Mouse (Mus musculus) heart, embryonic 14.5 days (tissue): ENCODE measurements around the gene Rapgef2. TPM values are rescaled to one million over a fixed set of nuclear protein-coding genes. Genes with fewer than 3 reads are reported as not detected.

Experiments
- ATAC-seq: fragments of 200-750 bp; cut with Nextera tagmentation; 2 replicates; pipeline ENCODE4 v1.8.0; 2017; ENCODE audit warnings: low read depth, moderate TSS enrichment; ENCODE audit not compliant: insufficient number of reproducible peaks, insufficient read depth, low FRiP score
- H3K27ac ChIP-seq, 2 experiments: fragments of 200-500 bp in 1 of 2; fragments of 300-500 bp in 1 of 2; sonication (generic) in 1 of 2; replicated peaks in 1 of 2; 2 replicates each; pipeline ENCODE4 v1.5.1; 2012 to 2014; ENCODE audit warnings: low read depth in 2 of 2, low read length in 2 of 2, control low read depth in 1 of 2, mild to moderate bottlenecking in 1 of 2, mixed read lengths in 1 of 2; ENCODE audit not compliant: control insufficient read depth in 1 of 2, insufficient read depth in 1 of 2
- H3K27me3 ChIP-seq: fragments of 300-500 bp; sonication (generic); 2 replicates; pipeline ENCODE4 v1.6.1; 2014; ENCODE audit warnings: mild to moderate bottlenecking, low read length, control low read depth; ENCODE audit not compliant: control insufficient read depth, insufficient read depth
- H3K36me3 ChIP-seq: fragments of 300-500 bp; sonication (generic); 2 replicates; pipeline ENCODE4 v1.6.1; 2014; ENCODE audit warnings: mild to moderate bottlenecking, control low read depth, low read length, mixed read lengths; ENCODE audit not compliant: control insufficient read depth, insufficient read depth
- H3K4me1 ChIP-seq, 2 experiments: fragments of 200-500 bp in 1 of 2; fragments of 300-500 bp in 1 of 2; sonication (generic) in 1 of 2; 2 replicates each; pipeline ENCODE4 v1.6.1; 2012 to 2014; ENCODE audit warnings: low read length in 2 of 2, control low read depth in 1 of 2, mixed read lengths in 1 of 2; ENCODE audit not compliant: control insufficient read depth in 2 of 2, insufficient read depth in 2 of 2
- H3K4me2 ChIP-seq: fragments of 300-500 bp; sonication (generic); 2 replicates; pipeline ENCODE4 v1.6.1; 2014; ENCODE audit warnings: mild to moderate bottlenecking, low read length
- H3K4me3 ChIP-seq, 2 experiments: fragments of 200-500 bp in 1 of 2; fragments of 300-500 bp in 1 of 2; sonication (generic) in 1 of 2; 2 replicates each; pipeline ENCODE4 v1.5.1; 2012 to 2014; ENCODE audit warnings: low read length in 2 of 2, mild to moderate bottlenecking in 2 of 2, control low read depth in 1 of 2, low read depth in 1 of 2, moderate library complexity in 1 of 2; ENCODE audit not compliant: control insufficient read depth in 1 of 2, insufficient read depth in 1 of 2
- H3K9ac ChIP-seq: fragments of 300-500 bp; sonication (generic); 2 replicates; pipeline ENCODE4 v1.6.1; 2014; ENCODE audit warnings: mild to moderate bottlenecking, low read length
- H3K9me3 ChIP-seq: fragments of 300-500 bp; sonication (generic); 2 replicates; pipeline ENCODE4 v1.6.1; 2016; ENCODE audit warnings: low read length, control low read depth; ENCODE audit not compliant: control insufficient read depth
- WGBS: fragments of 180-500 bp; shearing (Covaris S2); extraction: QIAGEN DNeasy Blood & Tissue Kit; methylation state at CpG from one replicate; pipeline ENCODE4 v1.1.7; 2014; 5-methylcytosine and 5-hydroxymethylcytosine counted together
- polyA plus RNA-seq: library from polyadenylated mRNA; unstranded; fragments of >200 nt; fragmentation: Nextera tagmentation; extraction: Ambion mirVana; gene quantifications from 2 replicates; pipeline ENCODE4 v1.2.1, GENCODE M21; 2014

The Rapgef2 gene
- polyA plus RNA-seq, 1 experiment from 2014 or later: 7.3 TPM

DNA sequence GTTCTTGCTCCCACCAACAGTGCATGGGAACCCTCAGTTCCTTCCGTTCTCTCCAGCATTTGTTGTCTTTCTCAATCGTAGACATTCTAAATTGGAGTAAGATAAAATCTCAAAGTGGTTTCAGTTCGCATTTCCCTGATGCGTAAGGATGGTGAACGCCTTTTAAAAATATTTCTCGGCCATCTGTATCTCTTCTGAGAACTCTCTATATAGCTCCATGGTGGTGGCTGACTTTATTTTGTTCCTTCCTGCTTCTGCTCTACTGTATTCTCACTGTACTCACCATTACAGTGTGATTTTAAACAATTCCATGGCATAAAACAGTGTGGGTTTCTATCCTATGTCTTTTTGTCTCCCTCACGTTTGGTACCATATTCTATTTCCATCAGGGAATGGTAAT lies 23.9 kb upstream of the Rapgef2 start:
- Histone ChIP-seq H3K27me3 (no peaks in the 10 kb centered on the region), H3K9me3 (no peaks in the 10 kb centered on the region), H3K4me3 (no peak overlapping the region), H3K4me1 (no peaks in the 10 kb centered on the region), H3K27ac (no peak overlapping the region), H3K36me3 (no peaks in the 10 kb centered on the region), H3K9ac (no peak overlapping the region), H3K4me2 (no peak overlapping the region)
- 81% methylated on average over 7 of the region's 7 CpGs for WGBS
- no peak for ATAC-seq

DNA sequence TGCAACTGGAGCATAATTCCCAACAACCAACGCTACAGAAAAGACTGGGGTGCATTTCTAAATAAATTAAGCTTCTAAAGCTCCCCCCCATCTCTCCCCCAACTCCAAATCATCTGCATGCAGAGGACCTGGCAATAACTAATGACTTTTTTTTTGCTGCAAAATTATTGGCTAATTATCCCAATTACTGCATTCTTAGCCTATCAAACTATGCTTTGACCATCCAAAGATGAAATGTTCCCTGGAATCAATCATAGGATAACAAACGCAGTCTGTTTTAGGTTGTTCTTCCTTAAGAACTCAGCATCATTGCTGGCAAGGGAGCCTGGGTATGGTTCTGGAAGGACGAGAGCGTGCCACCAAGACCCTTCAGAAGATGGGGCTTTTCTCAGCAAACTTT lies 22.3 kb upstream of the Rapgef2 start:
- H3K27ac ChIP-seq: no peak overlapping the region
- no peak for ATAC-seq
- H3K9me3 ChIP-seq: no peaks in the 10 kb centered on the region
- 89% methylated on average over 4 of the region's 4 CpGs for WGBS
- H3K4me1 ChIP-seq: no peaks in the 10 kb centered on the region
- no peak overlapping the region for H3K4me3 ChIP-seq
- no peak overlapping the region for H3K9ac ChIP-seq
- no peaks in the 10 kb centered on the region for H3K36me3 ChIP-seq
- no peak overlapping the region for H3K4me2 ChIP-seq
- no peaks in the 10 kb centered on the region for H3K27me3 ChIP-seq

DNA sequence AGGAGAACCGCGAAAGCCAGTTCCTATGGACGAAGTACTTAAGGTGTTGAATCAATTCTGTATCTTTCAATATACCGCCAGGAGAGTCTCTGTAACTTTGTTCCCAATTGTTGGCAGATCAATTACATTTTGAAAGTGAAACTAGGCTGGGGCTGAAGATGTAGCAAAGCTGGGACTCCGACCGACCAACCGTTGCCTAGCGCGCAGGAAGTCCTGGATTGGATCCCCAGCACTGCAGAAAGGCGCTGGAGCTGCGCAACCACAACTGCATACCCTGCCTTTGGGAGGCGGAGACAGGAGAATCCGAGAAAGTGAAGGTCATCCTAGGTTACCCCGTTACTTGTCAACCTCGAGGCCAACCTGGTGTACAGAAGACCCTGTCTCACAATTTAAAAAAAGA lies 13.1 kb upstream of the Rapgef2 start:
- no peak overlapping the region for H3K4me2 ChIP-seq
- no peaks in the 10 kb centered on the region for H3K9me3 ChIP-seq
- no peaks in the 10 kb centered on the region for H3K36me3 ChIP-seq
- H3K9ac ChIP-seq: no peak overlapping the region
- no peaks in the 10 kb centered on the region for H3K4me1 ChIP-seq
- 79% methylated on average over 15 of the region's 15 CpGs for WGBS
- H3K27me3 ChIP-seq: no peaks in the 10 kb centered on the region
- no peak for ATAC-seq
- H3K4me3 ChIP-seq: no peak overlapping the region
- no peak overlapping the region for H3K27ac ChIP-seq

DNA sequence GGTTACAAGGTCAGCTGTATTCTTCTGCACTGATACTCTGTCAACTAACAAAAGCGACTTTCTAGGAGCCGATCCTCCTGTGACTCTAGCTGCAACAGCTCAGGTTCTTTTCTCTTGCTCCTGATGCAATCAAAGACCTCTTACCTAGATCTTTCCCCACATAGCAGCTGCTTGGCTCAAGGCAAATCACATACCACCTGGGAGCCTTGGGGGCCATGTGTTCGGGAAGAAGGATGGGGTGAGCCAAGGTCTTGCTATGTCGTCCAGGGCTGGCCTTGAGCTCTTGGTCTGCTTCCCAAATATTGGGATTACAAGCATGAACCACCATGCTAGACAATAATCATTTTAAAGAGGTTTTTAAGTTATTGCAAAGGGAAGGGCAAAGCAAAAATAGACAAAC lies 11.0 kb upstream of the Rapgef2 start:
- Histone ChIP-seq H3K4me2 (no peak overlapping the region), H3K27ac (no peak overlapping the region), H3K9me3 (no peaks in the 10 kb centered on the region), H3K36me3 (no peaks in the 10 kb centered on the region), H3K4me3 (no peak overlapping the region), H3K4me1 (no peaks in the 10 kb centered on the region), H3K27me3 (no peaks in the 10 kb centered on the region), H3K9ac (no peak overlapping the region)
- 77% methylated on average over 4 of the region's 4 CpGs for WGBS
- ATAC-seq: no peak

DNA sequence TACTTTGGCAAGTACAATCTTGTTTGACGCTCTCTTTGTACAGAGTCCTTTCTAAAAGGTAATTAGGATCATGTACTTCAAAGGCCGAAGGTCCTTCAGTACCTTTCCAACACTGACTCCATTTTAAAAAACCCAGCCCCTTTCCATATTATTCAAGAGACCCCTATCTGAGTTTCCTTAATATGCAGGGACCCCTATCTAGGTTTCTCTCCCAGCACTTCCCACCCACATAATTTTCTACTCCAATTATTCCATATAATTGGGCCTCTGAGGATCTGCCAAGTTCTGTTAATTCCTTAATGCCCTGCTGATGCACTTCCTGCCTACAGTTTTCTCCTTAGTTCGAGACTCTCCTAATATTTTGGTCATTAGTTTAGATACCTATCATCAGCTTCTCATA lies 10.3 kb upstream of the Rapgef2 start:
- Histone ChIP-seq H3K9ac (no peak overlapping the region), H3K9me3 (no peaks in the 10 kb centered on the region), H3K4me2 (no peak overlapping the region), H3K27me3 (no peaks in the 10 kb centered on the region), H3K4me1 (no peaks in the 10 kb centered on the region), H3K4me3 (no peak overlapping the region), H3K36me3 (no peaks in the 10 kb centered on the region), H3K27ac (no peak overlapping the region)
- no peak for ATAC-seq
- WGBS: 82% methylated on average over 3 of the region's 3 CpGs

DNA sequence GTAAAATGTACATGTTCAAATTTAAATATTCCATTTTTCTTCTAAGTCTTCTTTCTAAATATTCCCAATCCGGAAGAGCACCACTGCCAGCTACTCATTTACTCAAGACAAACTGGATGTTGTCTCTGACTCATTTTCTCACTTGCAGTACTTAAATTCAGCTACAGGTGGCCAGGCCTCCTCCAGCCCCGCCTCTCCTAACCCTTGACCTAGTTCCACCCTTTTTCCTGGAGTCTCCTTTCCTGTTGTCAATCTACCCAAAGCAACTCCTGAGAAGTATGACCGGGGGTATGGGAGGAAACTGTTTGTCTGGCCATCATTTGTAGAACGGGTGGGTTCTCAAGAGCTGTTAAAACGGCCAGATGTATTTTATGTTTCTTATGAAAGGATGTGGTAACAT lies 9.7 kb upstream of the Rapgef2 start:
- no peaks in the 10 kb centered on the region for H3K36me3 ChIP-seq
- H3K4me1 ChIP-seq: no peaks in the 10 kb centered on the region
- H3K4me3 ChIP-seq: no peak overlapping the region
- 63% methylated on average over 5 of the region's 5 CpGs for WGBS
- no peaks in the 10 kb centered on the region for H3K27me3 ChIP-seq
- no peak overlapping the region for H3K27ac ChIP-seq
- H3K9me3 ChIP-seq: no peaks in the 10 kb centered on the region
- no peak overlapping the region for H3K9ac ChIP-seq
- no peak for ATAC-seq
- no peak overlapping the region for H3K4me2 ChIP-seq

DNA sequence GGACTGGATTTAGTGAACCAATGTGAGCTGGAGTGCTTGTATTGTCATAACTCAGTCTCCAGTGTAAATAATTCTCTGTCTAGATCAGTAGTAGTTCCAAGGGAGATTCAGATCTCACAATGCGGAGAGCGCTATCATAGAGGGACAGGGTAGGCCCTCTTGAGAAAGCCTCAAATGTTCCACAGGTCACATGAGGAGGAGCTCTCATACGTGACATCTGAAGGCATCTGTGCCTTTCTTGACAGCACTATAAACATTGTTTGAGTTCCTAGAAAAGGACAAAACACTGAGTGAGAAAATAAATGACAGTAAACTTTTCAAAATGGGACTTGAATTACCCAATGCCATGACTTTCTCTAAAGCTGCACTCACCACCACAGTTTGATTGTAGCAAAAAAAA lies 8.4 kb upstream of the Rapgef2 start:
- no peak overlapping the region for H3K4me3 ChIP-seq
- ATAC-seq: no peak

DNA sequence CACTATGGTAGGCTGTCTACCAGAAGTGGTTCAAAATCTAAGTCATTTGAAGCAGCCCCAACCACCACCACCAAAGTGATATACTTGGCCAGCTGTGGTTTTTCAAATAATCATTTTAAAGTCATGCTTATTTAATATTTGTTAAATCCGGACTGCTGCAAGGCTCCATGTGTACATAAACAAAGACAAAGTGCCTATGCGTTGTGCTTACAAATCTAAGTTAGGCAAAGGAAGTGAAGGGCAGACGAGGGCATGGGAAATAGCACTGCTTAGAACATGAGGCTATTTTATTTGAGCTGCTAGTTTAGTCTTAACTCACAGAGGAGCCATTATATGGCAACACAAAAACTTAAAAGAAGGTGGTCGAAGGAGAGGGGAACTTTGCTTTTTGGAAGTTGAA lies 6.7 kb upstream of the Rapgef2 start:
- 64% methylated on average over 4 of the region's 4 CpGs for WGBS
- no peak for ATAC-seq

More for the DNA sequence above, 8.4 kb upstream of the Rapgef2 start:
- Histone ChIP-seq H3K27me3 (no peaks in the 10 kb centered on the region), H3K9me3 (no peaks in the 10 kb centered on the region), H3K36me3 (no peaks in the 10 kb centered on the region), H3K4me2 (no peak overlapping the region), H3K9ac (no peak overlapping the region), H3K4me1 (no peaks in the 10 kb centered on the region), H3K27ac (no peak overlapping the region)
- 85% methylated on average over 3 of the region's 3 CpGs for WGBS

More for the DNA sequence above, 6.7 kb upstream of the Rapgef2 start:
- Histone ChIP-seq H3K4me3 (no peak overlapping the region), H3K9ac (no peak overlapping the region), H3K4me2 (no peak overlapping the region), H3K36me3 (no peaks in the 10 kb centered on the region), H3K9me3 (no peaks in the 10 kb centered on the region), H3K27ac (no peak overlapping the region), H3K27me3 (peaks cover 8% of the 10 kb centered on the region; the same call in 1 of the 2 replicates), H3K4me1 (0 out of 4 replicates have a peak, but pooled peaks cover 0 to 3% of the 10 kb centered on the region in 2 experiments)
